Mouse (Mus musculus) cerebral cortex, adult 2 months (tissue): ENCODE measurements around the gene Gm45716.

Experiments
- WGBS: fragments of 180-500 bp; shearing (Covaris S2); methylation state at CpG from one replicate; pipeline ENCODE4 v1.1.7; 2018; 5-methylcytosine and 5-hydroxymethylcytosine counted together

Gm45716 gene

GRCm38 (mm10) chr11:90187441-90187840 is at the start of gene Gm45716:
Gene Gm45716, plus strand, starts transcription at chr11:90187683.
- WGBS = 89% methylated on average over 7 of the region's 7 CpGs

- 30% methylated on average over 4 of the region's 4 CpGs for WGBS
Measured at GRCm38 (mm10) chr11:90142393-90142792, 45.1 kb upstream of the Gm45716 start.

- 64% methylated on average over 4 of the region's 4 CpGs for WGBS
Measured at GRCm38 (mm10) chr11:90142936-90143335, 44.5 kb upstream of the Gm45716 start.

- 95% methylated on average over 17 of the region's 17 CpGs for WGBS
Measured at GRCm38 (mm10) chr11:90146086-90146860, 41.2 kb upstream of the Gm45716 start.

GRCm38 (mm10) chr11:90155066-90155465 is 32.4 kb upstream of the Gm45716 start:
- 52% methylated on average over 5 of the region's 5 CpGs for WGBS

- WGBS = 24% methylated on average over 2 of the region's 2 CpGs
Measured at GRCm38 (mm10) chr11:90155466-90155865, 32.0 kb upstream of the Gm45716 start.

- 31% methylated on average over 6 of the region's 6 CpGs for WGBS
Measured at GRCm38 (mm10) chr11:90167771-90168170, 19.7 kb upstream of the Gm45716 start.

GRCm38 (mm10) chr11:90168338-90169065 is 19.0 kb upstream of the Gm45716 start:
- WGBS = 74% methylated on average over 10 of the region's 10 CpGs

- 48% methylated on average over 20 of the region's 20 CpGs for WGBS
Measured at GRCm38 (mm10) chr11:90169200-90170013, 18.1 kb upstream of the Gm45716 start.

GRCm38 (mm10) chr11:90170014-90170320 is 17.5 kb upstream of the Gm45716 start:
- under 1% methylated on average over 7 of the region's 7 CpGs for WGBS

GRCm38 (mm10) chr11:90172331-90172730 is 15.2 kb upstream of the Gm45716 start:
- WGBS = 84% methylated on average over 6 of the region's 6 CpGs

GRCm38 (mm10) chr11:90175634-90176300 is 11.7 kb upstream of the Gm45716 start:
- 55% methylated on average over 14 of the region's 14 CpGs for WGBS

- 94% methylated on average over 6 of the region's 6 CpGs for WGBS
Measured at GRCm38 (mm10) chr11:90177389-90177788, 10.1 kb upstream of the Gm45716 start.

GRCm38 (mm10) chr11:90183361-90183760 is 4.1 kb upstream of the Gm45716 start:
- 1% methylated on average over 2 of the region's 2 CpGs for WGBS

GRCm38 (mm10) chr11:90184756-90185155 is 2.7 kb upstream of the Gm45716 start:
- 56% methylated on average over 4 of the region's 4 CpGs for WGBS

GRCm38 (mm10) chr11:90190156-90190555 is 2.7 kb downstream of the Gm45716 start:
- WGBS = 94% methylated on average over 3 of the region's 3 CpGs

- 44% methylated on average over 1 of the region's 1 CpGs for WGBS
Measured at GRCm38 (mm10) chr11:90194946-90195345, 7.5 kb downstream of the Gm45716 start.

GRCm38 (mm10) chr11:90195756-90196520 is 8.5 kb downstream of the Gm45716 start:
- WGBS = 66% methylated on average over 11 of the region's 11 CpGs

- WGBS = 87% methylated on average over 12 of the region's 12 CpGs
Measured at GRCm38 (mm10) chr11:90196521-90197215, 9.2 kb downstream of the Gm45716 start.

- WGBS = 20% methylated on average over 5 of the region's 5 CpGs
Measured at GRCm38 (mm10) chr11:90198048-90198447, 10.6 kb downstream of the Gm45716 start.
